In genomic region chr4:118088771-118089170, GRCm38 (mm10) we compare ENCODE assay signal across 18 mouse cellular contexts.
"Had no signal": no experiment of that assay in that cellular context is flagged by ENCODE, and none has a peak within 500 bp of the region (broad histone marks: within the 10 kb centered on the region; RNA-seq: fewer than 3 reads in every experiment).

No protein-coding gene starts in this region.

- H3K4me3 ChIP-seq: lung, embryonic 15.5 days; megakaryocyte, embryonic 14.5 days; midbrain, embryonic 13.5 days; midbrain, embryonic 15.5 days; neural tube, embryonic 12.5 days; stomach, embryonic 15.5 days had no signal

- H3K4me1 ChIP-seq: midbrain, embryonic 13.5 days; midbrain, embryonic 15.5 days; stomach, embryonic 15.5 days had no signal

- ATAC-seq: liver, postnatal 0 days; lung, postnatal 0 days; midbrain, embryonic 13.5 days; midbrain, embryonic 15.5 days had no signal

- H3K27ac ChIP-seq: lung, embryonic 15.5 days; macrophage; midbrain, embryonic 13.5 days; midbrain, embryonic 15.5 days; neural tube, embryonic 12.5 days; stomach, embryonic 15.5 days; stomach, postnatal 0 days had no signal

- H3K36me3 ChIP-seq: lung, embryonic 15.5 days; midbrain, embryonic 13.5 days; midbrain, embryonic 15.5 days; neural tube, embryonic 12.5 days; stomach, embryonic 15.5 days had no signal

- H3K27me3 ChIP-seq: lung, embryonic 15.5 days; midbrain, embryonic 13.5 days; midbrain, embryonic 15.5 days; neural tube, embryonic 12.5 days; stomach, embryonic 15.5 days had no signal

- H3K9me3 ChIP-seq: lung, embryonic 15.5 days; megakaryocyte, embryonic 14.5 days; midbrain, embryonic 13.5 days; midbrain, embryonic 15.5 days; neural tube, embryonic 12.5 days; stomach, embryonic 15.5 days had no signal

- H3K4me2 ChIP-seq: lung, embryonic 15.5 days; midbrain, embryonic 11.5 days; midbrain, embryonic 13.5 days; midbrain, embryonic 15.5 days; neural tube, embryonic 12.5 days; stomach, embryonic 15.5 days had no signal

- H3K9ac ChIP-seq: liver, postnatal 0 days; lung, embryonic 15.5 days; midbrain, embryonic 13.5 days; midbrain, embryonic 15.5 days; neural tube, embryonic 12.5 days; stomach, embryonic 15.5 days had no signal

- DNase-seq: liver, postnatal 0 days; lung, adult 2 months; lung, postnatal 14 days; lung, postnatal 36 days; right cerebral cortex, postnatal 14 days; thymus, adult 2 months; thymus, postnatal 25 days; thymus, postnatal 4 days had no signal
